Mouse (Mus musculus): Measurements from ENCODE around the gene Lrrc23.

GRCm38 (mm10) chr6:124822049-124822448 lies 42.5 kb upstream of the Lrrc23 start:
- TF ChIP-seq CTCF (IDR thresholded peaks at IDR 0.05; ENCODE audit: low read depth), result no peak
- no peak for TF ChIP-seq EP300 (IDR thresholded peaks at IDR 0.05; ENCODE audit: low read depth)

Data from liver, embryonic 14.5 days (tissue).